Mouse (Mus musculus) midbrain, embryonic 16.5 days (tissue): Measurements from ENCODE around the gene Zfp90. TPM values are rescaled to one million over a fixed set of nuclear protein-coding genes. Genes with fewer than 3 reads are reported as not detected.

Experiments used
- ATAC-seq: fragments of 200-750 bp; cut with Nextera tagmentation; 2 replicates; pipeline ENCODE4 v1.8.0; 2017; ENCODE audit warnings: moderate TSS enrichment
- H3K27ac ChIP-seq: fragments of 300-500 bp; sonication (generic); 2 replicates; pipeline ENCODE4 v1.5.1; 2014; ENCODE audit warnings: mild to moderate bottlenecking, low read length, mixed read lengths
- H3K27me3 ChIP-seq: fragments of 300-500 bp; sonication (generic); 2 replicates; pipeline ENCODE4 v1.6.1; 2014; ENCODE audit warnings: low read depth, low read length, mixed read lengths; ENCODE audit not compliant: control insufficient read depth, insufficient read depth
- H3K36me3 ChIP-seq: fragments of 300-500 bp; sonication (generic); 2 replicates; pipeline ENCODE4 v1.6.1; 2014; ENCODE audit warnings: mild to moderate bottlenecking, low read length, moderate library complexity, mixed read lengths; ENCODE audit not compliant: control insufficient read depth, insufficient read depth
- H3K4me1 ChIP-seq: fragments of 300-500 bp; sonication (generic); 2 replicates; pipeline ENCODE4 v1.6.1; 2014; ENCODE audit warnings: mild to moderate bottlenecking, low read length, mixed read lengths; ENCODE audit not compliant: control insufficient read depth, insufficient read depth
- H3K4me2 ChIP-seq: fragments of 300-500 bp; sonication (generic); 2 replicates; pipeline ENCODE4 v1.6.1; 2014; ENCODE audit warnings: mild to moderate bottlenecking, low read length, mixed read lengths
- H3K4me3 ChIP-seq: fragments of 300-500 bp; sonication (generic); 2 replicates; pipeline ENCODE4 v1.5.1; 2014; ENCODE audit warnings: low read depth, mild to moderate bottlenecking, low read length, moderate library complexity, mixed read lengths
- H3K9ac ChIP-seq: fragments of 300-500 bp; sonication (generic); 2 replicates; pipeline ENCODE4 v1.6.1; 2014; ENCODE audit warnings: low read depth, low read length, mixed read lengths
- H3K9me3 ChIP-seq: fragments of 300-500 bp; sonication (generic); replicated peaks from 2 replicates; pipeline ENCODE4 v1.6.1; 2014; ENCODE audit warnings: mild to moderate bottlenecking, low read length, mixed read lengths; ENCODE audit not compliant: control insufficient read depth, poor library complexity, severe bottlenecking
- WGBS: fragments of 180-500 bp; shearing (Covaris S2); extraction: QIAGEN DNeasy Blood & Tissue Kit; methylation state at CpG from one replicate; pipeline ENCODE4 v1.1.7; 2014; 5-methylcytosine and 5-hydroxymethylcytosine counted together
- polyA plus RNA-seq: library from polyadenylated mRNA; unstranded; fragments of >200 nt; fragmentation: Nextera tagmentation; extraction: Ambion mirVana; gene quantifications from 2 replicates; pipeline ENCODE4 v1.2.1, GENCODE M21; 2015

Zfp90 gene
- polyA plus RNA-seq, 1 experiment from 2014 or later, result 45.9 TPM

DNA sequence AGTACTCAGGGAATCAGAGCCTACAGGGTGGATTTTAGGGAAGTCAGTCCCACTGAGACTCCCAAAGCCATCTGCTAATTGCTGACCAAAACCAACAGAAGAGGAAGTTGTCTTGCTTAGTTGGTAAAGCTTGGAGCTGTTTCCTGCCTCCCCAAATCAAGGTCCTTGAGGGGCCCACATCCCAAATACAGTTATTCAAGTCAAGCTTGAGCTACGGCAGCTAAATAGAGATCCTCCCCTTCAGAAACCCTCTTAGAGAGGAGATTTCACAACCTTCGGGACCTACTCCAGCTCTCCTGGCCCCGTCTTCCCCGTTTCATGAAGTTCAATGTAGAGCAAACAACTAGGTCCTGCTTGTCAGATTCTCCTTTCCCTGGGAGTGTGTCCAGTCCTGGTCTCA, 20.6 kb upstream of the Zfp90 start:
- Histone ChIP-seq H3K27me3 (no peaks in the 10 kb centered on the region), H3K4me2 (no peak overlapping the region), H3K9me3 (no peaks in the 10 kb centered on the region), H3K4me1 (no peaks in the 10 kb centered on the region), H3K4me3 (no peak overlapping the region), H3K9ac (no peak overlapping the region), H3K36me3 (no peaks in the 10 kb centered on the region), H3K27ac (no peak overlapping the region)
- ATAC-seq, result no peak
- WGBS, result 90% methylated on average over 4 of the region's 4 CpGs

DNA sequence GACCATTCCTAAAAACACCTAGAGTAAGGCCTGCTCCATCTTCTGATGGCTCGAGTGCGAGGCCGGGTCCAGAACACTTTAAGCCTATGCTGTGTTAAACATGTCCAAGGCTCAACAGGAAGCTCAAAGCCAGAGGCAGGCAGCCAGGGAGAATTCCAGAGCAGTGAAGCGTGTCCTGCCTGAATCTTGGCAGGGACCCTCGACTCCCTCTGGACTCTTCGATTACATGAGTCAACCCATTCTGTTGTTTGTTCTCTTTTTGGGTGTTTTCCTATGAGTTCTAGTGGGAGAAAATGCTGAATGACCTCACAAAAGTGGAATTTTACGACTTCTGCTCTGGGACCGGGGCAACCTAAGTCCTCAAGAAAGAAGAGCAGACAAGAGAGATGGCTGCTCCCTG, 15.4 kb upstream of the Zfp90 start:
- Histone ChIP-seq H3K4me1 (no peaks in the 10 kb centered on the region), H3K36me3 (no peaks in the 10 kb centered on the region), H3K4me2 (no peak overlapping the region), H3K4me3 (no peak overlapping the region), H3K27ac (no peak overlapping the region), H3K27me3 (no peaks in the 10 kb centered on the region), H3K9me3 (no peaks in the 10 kb centered on the region), H3K9ac (no peak overlapping the region)
- WGBS, result 53% methylated on average over 8 of the region's 8 CpGs
- ATAC-seq, result no peak

DNA sequence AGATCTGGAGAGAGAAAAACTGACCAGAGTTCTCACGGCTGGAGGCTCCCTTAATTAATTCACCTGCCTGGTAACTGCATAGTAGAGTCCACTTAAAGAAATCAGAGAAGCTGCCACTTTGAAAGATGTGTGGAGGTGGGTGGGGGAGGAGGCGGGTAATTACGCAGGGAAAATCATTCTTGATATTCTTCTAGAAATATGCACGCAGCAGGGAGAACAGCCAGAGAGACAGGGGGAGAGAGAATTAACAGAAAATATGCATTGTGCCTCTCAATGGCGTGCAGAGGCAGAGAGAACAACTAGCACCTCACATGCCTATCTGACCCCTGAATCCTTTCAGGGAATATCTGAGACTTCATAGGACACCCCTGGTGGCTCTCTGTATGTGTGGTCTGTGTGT, 14.9 kb upstream of the Zfp90 start:
- H3K27ac ChIP-seq, result no peak overlapping the region
- no peak for ATAC-seq
- WGBS, result 45% methylated on average over 5 of the region's 5 CpGs

DNA sequence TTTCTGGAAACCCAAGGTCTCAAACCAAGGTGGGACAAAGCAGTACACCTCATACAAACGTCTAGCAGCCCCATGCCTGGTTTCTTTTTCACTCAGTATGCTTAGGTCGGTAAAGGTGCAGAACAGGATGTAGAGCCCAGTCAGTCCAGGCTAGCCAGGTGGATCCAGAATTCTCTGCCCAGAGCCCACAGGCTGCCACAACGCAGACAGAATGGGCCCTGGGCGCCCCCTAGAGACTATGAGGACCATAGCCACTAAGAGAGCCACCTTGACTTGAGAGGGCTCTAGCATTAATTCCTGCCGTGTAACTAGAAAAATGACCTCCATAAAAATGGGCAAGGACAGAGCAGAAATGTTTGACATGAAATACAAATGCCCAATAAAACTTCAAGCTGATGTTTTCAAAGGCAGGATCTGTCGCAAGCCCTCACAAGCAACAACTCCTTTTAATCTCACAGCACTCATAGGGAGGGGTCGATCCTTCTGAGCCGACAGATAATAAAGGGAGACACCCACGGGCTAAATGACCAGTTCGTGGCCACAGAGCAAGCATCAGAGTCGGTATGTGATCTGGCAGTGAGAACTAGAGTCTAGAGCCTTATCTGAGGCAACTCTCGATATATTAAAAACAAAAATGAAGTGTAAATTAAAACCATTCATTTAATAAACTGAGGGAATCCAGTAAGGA, 11.7 kb upstream of the Zfp90 start:
- Histone ChIP-seq H3K4me1 (no peaks in the 10 kb centered on the region), H3K9ac (no peak overlapping the region), H3K27ac (no peak overlapping the region), H3K27me3 (no peaks in the 10 kb centered on the region), H3K9me3 (no peaks in the 10 kb centered on the region), H3K36me3 (no peaks in the 10 kb centered on the region), H3K4me2 (no peak overlapping the region), H3K4me3 (no peak overlapping the region)
- 41% methylated on average over 12 of the region's 12 CpGs for whole genome bisulfite sequencing
- no peak for ATAC-seq

More for the DNA sequence above, 14.9 kb upstream of the Zfp90 start:
- Histone ChIP-seq H3K4me3 (no peak overlapping the region), H3K4me1 (no peaks in the 10 kb centered on the region), H3K36me3 (no peaks in the 10 kb centered on the region), H3K9ac (no peak overlapping the region), H3K4me2 (no peak overlapping the region), H3K27me3 (no peaks in the 10 kb centered on the region), H3K9me3 (no peaks in the 10 kb centered on the region)

DNA sequence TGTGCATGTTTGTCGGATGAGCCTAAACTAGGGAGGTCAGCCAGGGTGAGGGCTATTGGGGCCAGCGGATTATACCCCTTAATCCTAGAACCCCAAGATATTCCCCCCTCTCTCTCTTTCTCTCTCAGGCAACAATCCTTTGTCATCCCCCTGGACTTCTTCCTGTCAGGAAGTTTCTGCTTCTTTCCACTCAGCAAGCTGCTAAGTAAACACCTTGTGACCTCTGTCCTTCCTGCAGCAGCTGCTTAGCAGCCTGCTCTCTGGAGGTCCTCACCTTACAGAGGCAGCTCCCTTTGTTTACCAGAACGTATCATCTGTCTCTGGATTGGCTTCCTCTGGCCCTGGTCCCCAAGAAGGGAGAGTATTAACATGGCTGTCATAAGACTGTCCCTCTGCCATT, 10.3 kb upstream of the Zfp90 start:
- no peaks in the 10 kb centered on the region for H3K36me3 ChIP-seq
- no peaks in the 10 kb centered on the region for H3K9me3 ChIP-seq
- no peaks in the 10 kb centered on the region for H3K27me3 ChIP-seq
- no peak overlapping the region for H3K4me3 ChIP-seq
- H3K9ac ChIP-seq, result no peak overlapping the region
- ATAC-seq, result no peak
- 35% methylated on average over 3 of the region's 3 CpGs for WGBS
- H3K4me1 ChIP-seq, result no peaks in the 10 kb centered on the region
- no peak overlapping the region for H3K4me2 ChIP-seq
- no peak overlapping the region for H3K27ac ChIP-seq

DNA sequence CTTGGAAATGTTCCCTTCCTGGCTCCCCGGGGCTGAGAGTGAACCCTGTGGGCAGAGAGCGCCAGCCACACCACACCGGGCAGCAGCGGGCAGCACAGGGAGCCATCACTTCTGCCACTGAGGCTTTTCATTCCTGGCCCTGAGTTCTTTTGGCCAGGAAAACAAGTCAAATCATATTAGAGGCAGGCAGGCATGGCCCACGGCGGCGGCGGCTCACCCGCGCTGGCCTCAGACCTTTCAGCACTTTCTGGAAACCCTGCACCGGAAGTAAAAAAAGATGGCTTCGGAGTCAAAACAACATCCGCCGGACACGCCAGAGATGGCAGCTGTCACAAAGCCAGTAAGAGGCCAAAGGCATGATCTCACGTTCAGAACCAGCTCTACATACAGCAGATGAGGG, 9.3 kb upstream of the Zfp90 start:
- no peaks in the 10 kb centered on the region for H3K27me3 ChIP-seq
- no peak overlapping the region for H3K4me2 ChIP-seq
- H3K27ac ChIP-seq, result no peak overlapping the region
- WGBS, result 83% methylated on average over 16 of the region's 16 CpGs
- ATAC-seq, result no peak
- H3K4me3 ChIP-seq, result no peak overlapping the region
- H3K9me3 ChIP-seq, result no peaks in the 10 kb centered on the region
- H3K36me3 ChIP-seq, result no peaks in the 10 kb centered on the region
- no peaks in the 10 kb centered on the region for H3K4me1 ChIP-seq
- no peak overlapping the region for H3K9ac ChIP-seq

DNA sequence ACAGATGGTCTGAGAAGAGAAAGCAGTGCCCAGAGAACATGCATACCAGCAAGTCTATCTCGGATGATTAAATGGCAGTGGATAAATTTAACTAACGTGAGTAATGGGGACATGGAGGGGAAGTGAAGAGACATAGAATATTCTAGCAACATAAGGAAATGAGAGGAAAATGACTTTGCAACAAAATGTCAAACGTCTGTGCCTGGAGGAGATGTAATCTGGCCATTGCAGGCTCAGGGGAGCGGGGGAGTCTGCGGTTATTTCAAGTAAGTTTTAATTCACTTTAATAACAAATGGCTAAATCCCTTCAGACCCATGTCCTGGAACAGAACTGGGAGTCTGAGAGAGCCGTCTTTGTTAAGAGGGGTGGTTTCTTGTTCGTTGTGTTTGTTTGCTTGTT, 5.1 kb upstream of the Zfp90 start:
- no peak overlapping the region for H3K4me2 ChIP-seq
- no peaks in the 10 kb centered on the region for H3K27me3 ChIP-seq
- no peaks in the 10 kb centered on the region for H3K4me1 ChIP-seq
- no peak overlapping the region for H3K4me3 ChIP-seq
- H3K36me3 ChIP-seq, result no peaks in the 10 kb centered on the region
- no peak overlapping the region for H3K27ac ChIP-seq
- no peak overlapping the region for H3K9ac ChIP-seq
- no peak for ATAC-seq
- 69% methylated on average over 7 of the region's 7 CpGs for whole genome bisulfite sequencing
- H3K9me3 ChIP-seq, result no peaks in the 10 kb centered on the region

DNA sequence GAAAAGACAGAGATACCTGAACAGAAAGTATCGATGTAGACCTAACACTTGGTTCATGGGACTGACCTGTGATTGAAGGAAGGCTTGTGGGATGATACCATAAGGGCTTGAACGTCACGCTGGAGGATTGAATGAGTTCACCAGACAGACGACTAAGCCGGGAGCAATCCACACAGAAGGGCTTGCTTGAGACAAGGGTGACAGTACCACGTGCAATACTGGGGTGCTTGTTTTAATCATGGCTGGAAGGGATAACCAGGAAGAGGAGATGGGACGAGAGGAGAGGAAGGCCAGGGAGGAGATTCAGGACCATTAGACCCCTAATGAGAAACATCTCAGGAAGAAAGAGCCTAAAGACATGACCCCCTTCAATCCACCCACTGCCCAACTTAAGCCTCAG, 4.6 kb upstream of the Zfp90 start:
- Histone ChIP-seq H3K36me3 (no peaks in the 10 kb centered on the region), H3K4me1 (no peaks in the 10 kb centered on the region), H3K4me2 (no peak overlapping the region), H3K27ac (no peak overlapping the region), H3K9ac (no peak overlapping the region), H3K27me3 (no peaks in the 10 kb centered on the region), H3K4me3 (no peak overlapping the region), H3K9me3 (no peaks in the 10 kb centered on the region)
- WGBS, result 77% methylated on average over 7 of the region's 7 CpGs
- ATAC-seq, result no peak

DNA sequence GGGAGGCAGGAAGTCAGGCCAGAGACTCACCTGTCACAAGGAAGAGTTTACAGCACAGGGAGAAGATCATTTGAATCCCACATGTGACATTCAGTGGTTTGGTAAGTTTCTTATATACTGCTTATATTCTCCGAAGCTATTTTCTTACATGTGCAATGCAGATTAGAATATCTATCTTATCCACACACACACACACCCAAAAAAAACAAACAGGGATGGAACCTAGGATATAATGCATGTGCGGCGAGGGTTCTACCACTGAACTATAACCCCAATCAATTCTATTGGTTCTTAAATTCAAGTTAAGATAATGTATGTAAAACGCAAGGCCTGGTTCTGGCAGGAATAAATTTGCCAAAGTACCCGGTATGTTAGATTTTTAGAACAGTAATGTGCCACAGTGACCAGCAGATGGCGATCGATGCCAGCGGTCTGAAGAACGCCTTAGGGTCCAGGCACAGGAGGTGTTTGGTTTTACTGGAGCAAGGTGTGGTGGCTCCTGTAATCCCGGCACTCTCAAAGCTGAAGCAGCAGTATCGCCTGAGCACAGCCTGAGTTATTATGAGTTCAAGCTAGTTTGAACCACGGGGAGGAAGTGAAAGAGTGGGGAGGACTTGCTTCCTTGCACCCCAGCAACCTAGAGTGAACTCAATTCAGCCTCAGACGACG, 3.2 kb upstream of the Zfp90 start:
- peaks cover 7% of the 10 kb centered on the region for H3K4me1 ChIP-seq
- H3K9ac ChIP-seq, result no peak overlapping the region
- no peaks in the 10 kb centered on the region for H3K27me3 ChIP-seq
- H3K9me3 ChIP-seq, result no peaks in the 10 kb centered on the region
- ATAC-seq, result no peak
- WGBS, result 21% methylated on average over 14 of the region's 14 CpGs
- no peak overlapping the region; the same call in 1 of the 2 replicates for H3K4me2 ChIP-seq
- no peaks in the 10 kb centered on the region for H3K36me3 ChIP-seq
- no peak overlapping the region for H3K4me3 ChIP-seq
- no peak overlapping the region for H3K27ac ChIP-seq
